ENCODE assay signal across 9 mouse cellular contexts in the genomic region with DNA sequence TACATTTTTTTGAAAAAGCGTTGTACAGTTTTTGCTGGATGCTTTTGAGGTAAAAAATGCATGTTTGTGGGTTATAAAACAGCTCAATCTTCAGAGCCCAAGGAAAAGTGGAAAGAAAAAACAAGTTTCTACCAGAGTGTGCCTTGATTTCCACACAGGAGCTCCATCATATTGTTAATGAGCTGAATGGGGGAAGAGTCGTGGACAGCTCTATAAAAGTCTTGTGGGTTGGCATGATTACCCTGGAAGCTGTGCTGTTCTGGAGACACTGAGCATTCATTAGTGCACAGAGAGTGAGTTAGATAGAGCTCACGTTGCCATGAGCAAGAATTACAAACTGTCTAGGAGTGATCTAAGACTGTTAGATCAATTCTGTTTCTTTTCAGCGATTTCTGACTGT. TPM values are rescaled to one million over a fixed set of nuclear protein-coding genes. Genes with fewer than 3 reads are reported as not detected.
DNase-seq lines count a peak whose midpoint lies in the region; ATAC-seq and TF ChIP-seq lines count a peak whose summit lies in the region.
"Had no signal": no experiment of that assay in that cellular context is flagged by ENCODE, and none has a peak within 500 bp of the region (broad histone marks: within the 10 kb centered on the region; RNA-seq: fewer than 3 reads in every experiment).

No protein-coding gene starts in this region.

- peaks cover 17% of the 10 kb centered on the region for H3K4me1 ChIP-seq in kidney, embryonic 15.5 days
- peaks cover 2% of the 10 kb centered on the region; the same call in 1 of the 2 replicates for H3K4me1 ChIP-seq in cortical plate, adult 2 months (ENCODE audit: control insufficient read depth, insufficient read depth, low read length)
- peaks cover 7% of the 10 kb centered on the region; the same call in 1 of the 2 replicates for H3K4me1 ChIP-seq in hindbrain, postnatal 0 days (ENCODE audit: insufficient read depth, low read length)
- peaks cover 28% of the 10 kb centered on the region for H3K4me1 ChIP-seq in midbrain, embryonic 16.5 days (ENCODE audit: control insufficient read depth, insufficient read depth, low read length)

- H3K36me3 ChIP-seq in kidney, embryonic 15.5 days = peaks cover 52% of the 10 kb centered on the region
- peaks cover 12% of the 10 kb centered on the region; the same call in 1 of the 2 replicates for H3K36me3 ChIP-seq in hindbrain, postnatal 0 days (ENCODE audit: insufficient read depth, low read length)
- peaks cover 7% of the 10 kb centered on the region for H3K36me3 ChIP-seq in midbrain, embryonic 16.5 days (ENCODE audit: control insufficient read depth, insufficient read depth, low read length)

- intact Hi-C loops in gastrocnemius, postnatal 14 days (cut with DNase I; ENCODE audit: low total_unique reads) = no loop called here

- H3K9ac ChIP-seq in kidney, embryonic 15.5 days = peak overlapping the region; percentile 57
- H3K9ac ChIP-seq in hindbrain, postnatal 0 days (replicated peaks; ENCODE audit: low read length) = peak overlapping the region; percentile 43
- H3K9ac ChIP-seq in midbrain, embryonic 16.5 days (ENCODE audit: low read depth, low read length) = peak overlapping the region; percentile 55

- no peak for TF ChIP-seq POLR2A in cortical plate, adult 2 months (IDR thresholded peaks at IDR 0.05; ENCODE audit: extremely low read depth, insufficient read depth, low read length)

- no peak for TF ChIP-seq CTCF in cortical plate, adult 2 months (IDR thresholded peaks at IDR 0.05; ENCODE audit: extremely low read depth, insufficient read depth, low read length)
- no peak for TF ChIP-seq CTCF in hindbrain, postnatal 0 days (IDR thresholded peaks at IDR 0.05; ENCODE audit: low read depth)

- H3K4me2 ChIP-seq in kidney, embryonic 15.5 days = peak overlapping the region; percentile 65
- peak overlapping the region; percentile 61 for H3K4me2 ChIP-seq in hindbrain, postnatal 0 days (ENCODE audit: low read depth, low read length)
- H3K4me2 ChIP-seq in midbrain, embryonic 16.5 days (ENCODE audit: low read length) = peak overlapping the region; percentile 75

- H3K27ac ChIP-seq in kidney, embryonic 15.5 days = no peak overlapping the region
- H3K27ac ChIP-seq in cortical plate, adult 2 months (ENCODE audit: insufficient read depth, low read length) = no peak overlapping the region
- 0 out of 2 replicates have a peak overlapping the region, but pooled peaks have one; percentile 5 for H3K27ac ChIP-seq in hindbrain, postnatal 0 days
- peak overlapping the region; percentile 8; the same call in 1 of the 2 replicates for H3K27ac ChIP-seq in midbrain, embryonic 16.5 days (ENCODE audit: low read length)

- no peak for ATAC-seq in kidney, embryonic 15.5 days (replicated peaks; ENCODE audit: low FRiP score)
- ATAC-seq in hindbrain, postnatal 0 days = no peak
- no peak for ATAC-seq in midbrain, embryonic 16.5 days
- ATAC-seq in monocyte, adult 5-6 weeks (replicated peaks; ENCODE audit: insufficient number of reproducible peaks, low FRiP score, low TSS enrichment, poor library complexity, severe bottlenecking) = no peak
- ATAC-seq in inflammation-experienced regulatory T-cells, adult 6 months = no peak

- H3K9me3 ChIP-seq in kidney, embryonic 15.5 days (replicated peaks) = no peaks in the 10 kb centered on the region
- H3K9me3 ChIP-seq in hindbrain, postnatal 0 days (ENCODE audit: low read length) = no peaks in the 10 kb centered on the region
- no peaks in the 10 kb centered on the region for H3K9me3 ChIP-seq in midbrain, embryonic 16.5 days (replicated peaks; ENCODE audit: control insufficient read depth, low read length, poor library complexity, severe bottlenecking)

- H3K4me3 ChIP-seq in kidney, embryonic 15.5 days (replicated peaks) = peak overlapping the region; percentile 84
- peak overlapping the region; percentile 66; the same call in 1 of the 2 replicates for H3K4me3 ChIP-seq in cortical plate, adult 2 months (ENCODE audit: insufficient read depth, low read length)
- H3K4me3 ChIP-seq in hindbrain, postnatal 0 days (ENCODE audit: low read length) = peak overlapping the region; percentile 100
- peak overlapping the region; percentile 82 for H3K4me3 ChIP-seq in midbrain, embryonic 16.5 days (ENCODE audit: low read depth, low read length)

- DNase-seq in kidney, postnatal 36 days = no peak
- no peak for DNase-seq in hindbrain, postnatal 0 days (ENCODE audit: low spot score)
- DNase-seq in gastrocnemius, postnatal 14 days = no peak
- DNase-seq: lung, postnatal 10 days had no signal

- 39% methylated on average over 4 of the region's 4 CpGs for WGBS in kidney, embryonic 15.5 days
- 37% methylated on average over 4 of the region's 4 CpGs for WGBS in hindbrain, postnatal 0 days
- 34% methylated on average over 4 of the region's 4 CpGs for WGBS in midbrain, embryonic 16.5 days

- no peaks in the 10 kb centered on the region for H3K27me3 ChIP-seq in kidney, embryonic 15.5 days
- H3K27me3 ChIP-seq in hindbrain, postnatal 0 days (ENCODE audit: insufficient read depth, low read length) = no peaks in the 10 kb centered on the region
- H3K27me3 ChIP-seq in midbrain, embryonic 16.5 days (ENCODE audit: control insufficient read depth, insufficient read depth, low read depth, low read length) = no peaks in the 10 kb centered on the region

RNA-seq across cellular contexts. Expression of a gene that starts 2.1 kb away (rescaled TPM):
- polyA plus RNA-seq in kidney, embryonic 15.5 days (2015; fragmentation: Nextera tagmentation; extraction: Ambion mirVana) = 476 and 547 TPM in 2 replicates
- polyA plus RNA-seq in cortical plate, adult 2 months (2012; rRNA removed) = 81.3 and 85.2 TPM in 2 replicates
- total RNA-seq in hindbrain, postnatal 0 days (2014; rRNA removed) = 82.1 and 87.9 TPM in 2 replicates
- polyA plus RNA-seq in hindbrain, postnatal 0 days (2015; fragmentation: Nextera tagmentation; extraction: Ambion mirVana) = 463 and 522 TPM in 2 replicates
- 407 and 417 TPM in 2 replicates for polyA plus RNA-seq in midbrain, embryonic 16.5 days (2015; fragmentation: Nextera tagmentation; extraction: Ambion mirVana)
- total RNA-seq in monocyte, adult 5-6 weeks (2017) = 92.1 to 154 TPM (median 139 TPM) in 3 replicates
- 100 to 1,000 TPM; 598 to 900 (median 693) TPM for polyA plus RNA-seq in inflammation-experienced regulatory T-cells, adult 6 months (2017; shearing (Covaris generic))
- 10 to 100 TPM; 48.2 to 55.3 TPM for total RNA-seq in gastrocnemius, postnatal 14 days (2021)

RNA-seq across cellular contexts. Expression of a gene that starts 2.5 kb away (rescaled TPM):
- 2,022 and 2,214 TPM in 2 replicates for polyA plus RNA-seq in kidney, embryonic 15.5 days (2015; fragmentation: Nextera tagmentation; extraction: Ambion mirVana)
- 529 and 566 TPM in 2 replicates for polyA plus RNA-seq in cortical plate, adult 2 months (2012; rRNA removed)
- 143 and 192 TPM in 2 replicates for total RNA-seq in hindbrain, postnatal 0 days (2014; rRNA removed)
- 876 and 940 TPM in 2 replicates for polyA plus RNA-seq in hindbrain, postnatal 0 days (2015; fragmentation: Nextera tagmentation; extraction: Ambion mirVana)
- 1,316 and 1,531 TPM in 2 replicates for polyA plus RNA-seq in midbrain, embryonic 16.5 days (2015; fragmentation: Nextera tagmentation; extraction: Ambion mirVana)
- total RNA-seq in monocyte, adult 5-6 weeks (2017) = 1,501 to 2,313 TPM (median 1,630 TPM) in 3 replicates
- 1,000 to 10,000 TPM; 1,055 to 1,311 (median 1,271) TPM for polyA plus RNA-seq in inflammation-experienced regulatory T-cells, adult 6 months (2017; shearing (Covaris generic))
- 100 to 1,000 TPM; 255 to 265 TPM for total RNA-seq in gastrocnemius, postnatal 14 days (2021)

RNA-seq across cellular contexts. Expression of a gene that starts 39.7 kb away (rescaled TPM):
- polyA plus RNA-seq in kidney, embryonic 15.5 days (2015; fragmentation: Nextera tagmentation; extraction: Ambion mirVana) = 1.9 and 2.2 TPM in 2 replicates
- 3.3 and 3.8 TPM in 2 replicates for polyA plus RNA-seq in cortical plate, adult 2 months (2012; rRNA removed)
- total RNA-seq in hindbrain, postnatal 0 days (2014; rRNA removed) = 7.8 and 11.5 TPM in 2 replicates
- 5.2 and 5.3 TPM in 2 replicates for polyA plus RNA-seq in hindbrain, postnatal 0 days (2015; fragmentation: Nextera tagmentation; extraction: Ambion mirVana)
- 8.9 and 9.6 TPM in 2 replicates for polyA plus RNA-seq in midbrain, embryonic 16.5 days (2015; fragmentation: Nextera tagmentation; extraction: Ambion mirVana)
- 0.10 to 0.68 TPM in 2 of 3 replicates, not detected in the other for total RNA-seq in monocyte, adult 5-6 weeks (2017)
- polyA plus RNA-seq in inflammation-experienced regulatory T-cells, adult 6 months (2017; shearing (Covaris generic)) = under 1 TPM; 0.54 to 0.87 (median 0.55) TPM
- under 1 TPM in 1 of 2 experiments, not detected in 1; 0.08 TPM for total RNA-seq in gastrocnemius, postnatal 14 days (2021)

RNA-seq across cellular contexts. Expression of a gene that starts 51.5 kb away (rescaled TPM):
- 16.1 and 18.4 TPM in 2 replicates for polyA plus RNA-seq in kidney, embryonic 15.5 days (2015; fragmentation: Nextera tagmentation; extraction: Ambion mirVana)
- polyA plus RNA-seq in cortical plate, adult 2 months (2012; rRNA removed) = 64.9 and 67.4 TPM in 2 replicates
- 45.5 and 46.7 TPM in 2 replicates for total RNA-seq in hindbrain, postnatal 0 days (2014; rRNA removed)
- polyA plus RNA-seq in hindbrain, postnatal 0 days (2015; fragmentation: Nextera tagmentation; extraction: Ambion mirVana) = 75.2 and 83.9 TPM in 2 replicates
- 68.9 and 70.6 TPM in 2 replicates for polyA plus RNA-seq in midbrain, embryonic 16.5 days (2015; fragmentation: Nextera tagmentation; extraction: Ambion mirVana)
- total RNA-seq in monocyte, adult 5-6 weeks (2017) = 79.7 to 97.3 TPM (median 87.0 TPM) in 3 replicates
- 10 to 100 TPM; 26.4 to 55.3 (median 36.4) TPM for polyA plus RNA-seq in inflammation-experienced regulatory T-cells, adult 6 months (2017; shearing (Covaris generic))
- 1 to 10 TPM; 5.2 to 5.3 TPM for total RNA-seq in gastrocnemius, postnatal 14 days (2021)

Comparison
In these comparisons a context has a peak if more than half of its experiments do, and no peak if none do; other contexts are left out.
1. H3K27ac ChIP-seq: peak in hindbrain, postnatal 0 days (single experiment) and midbrain, embryonic 16.5 days (single experiment); none in kidney, embryonic 15.5 days (single experiment) and cortical plate, adult 2 months (single experiment).
2. Peak in every context shown above with its lines, with median percentiles within 50 percentile points of each other: H3K4me2 ChIP-seq, H3K4me3 ChIP-seq and H3K9ac ChIP-seq.